Mouse (Mus musculus) heart, embryonic 10.5 days (tissue): ENCODE results near the gene Arpp21. TPM values are rescaled to one million over a fixed set of nuclear protein-coding genes. Genes with fewer than 3 reads are reported as not detected.

Experiments used
- DNase-seq: peaks from one replicate; pipeline ENCODE4 v3.0.0-alpha.2; 2017; ENCODE audit warnings: low spot score
- H3K27ac ChIP-seq: fragments of 300-500 bp; sonication (generic); 2 replicates; pipeline ENCODE4 v1.5.1; 2016; ENCODE audit warnings: mild to moderate bottlenecking
- H3K27me3 ChIP-seq: fragments of 300-500 bp; sonication (generic); 2 replicates; pipeline ENCODE4 v1.6.1; 2016; ENCODE audit warnings: mild to moderate bottlenecking; ENCODE audit not compliant: poor library complexity, insufficient read depth, severe bottlenecking
- H3K36me3 ChIP-seq: fragments of 300-500 bp; sonication (generic); 2 replicates; pipeline ENCODE4 v1.6.1; 2016; ENCODE audit warnings: mild to moderate bottlenecking, moderate library complexity
- H3K4me1 ChIP-seq: fragments of 300-500 bp; sonication (generic); 2 replicates; pipeline ENCODE4 v1.6.1; 2016; ENCODE audit warnings: mild to moderate bottlenecking
- H3K4me3 ChIP-seq: fragments of 300-500 bp; sonication (generic); 2 replicates; pipeline ENCODE4 v1.5.1; 2016; ENCODE audit warnings: mild to moderate bottlenecking, moderate library complexity
- H3K9me3 ChIP-seq: fragments of 300-500 bp; sonication (generic); 2 replicates; pipeline ENCODE4 v1.6.1; 2016; ENCODE audit warnings: mild to moderate bottlenecking, moderate library complexity
- WGBS: fragments of 180-500 bp; shearing (Covaris S2); methylation state at CpG from one replicate; pipeline ENCODE4 v1.1.7; 2016; 5-methylcytosine and 5-hydroxymethylcytosine counted together
- polyA plus RNA-seq: library from polyadenylated mRNA; unstranded; fragments of >200 nt; fragmentation: Nextera tagmentation; extraction: Ambion mirVana; gene quantifications from 2 replicates; pipeline ENCODE4 v1.2.1, GENCODE M21; 2016

Gene Arpp21
- polyA plus RNA-seq, 1 experiment from 2014 or later: 1.8 TPM

DNA sequence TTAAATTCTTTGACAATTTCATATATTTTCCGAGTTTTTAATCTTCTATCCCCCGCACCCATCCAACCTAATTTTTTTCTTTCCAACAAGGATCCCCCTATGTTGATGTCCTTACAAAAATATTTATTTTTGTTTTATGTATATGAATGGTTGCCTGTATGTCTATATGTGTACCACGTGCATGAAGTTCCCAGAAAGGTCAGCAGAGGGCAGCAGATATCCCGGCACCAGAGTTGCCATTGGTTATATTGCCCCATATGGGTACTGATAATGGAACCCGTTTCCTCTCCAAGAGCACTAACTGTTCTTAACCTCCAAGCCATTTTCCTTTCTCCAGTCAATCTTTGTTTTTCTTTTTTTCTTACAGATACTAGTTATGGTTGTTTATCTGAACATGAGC lies 124.1 kb downstream of the Arpp21 start:
- WGBS: 89% methylated on average over 5 of the region's 5 CpGs
- H3K4me3 ChIP-seq: no peak overlapping the region
- DNase-seq: no peak
- no peaks in the 10 kb centered on the region for H3K9me3 ChIP-seq
- no peaks in the 10 kb centered on the region for H3K36me3 ChIP-seq
- no peaks in the 10 kb centered on the region for H3K4me1 ChIP-seq
- no peak overlapping the region for H3K27ac ChIP-seq
- no peaks in the 10 kb centered on the region for H3K27me3 ChIP-seq

- 85% methylated on average over 2 of the region's 2 CpGs for WGBS
- no peak overlapping the region for H3K27ac ChIP-seq
These were observed 132.9 kb downstream of the Arpp21 start for GRCm38 (mm10) chr9:112102852-112103192.

GRCm38 (mm10) chr9:112102155-112102851 lies 133.4 kb downstream of the Arpp21 start:
- Histone ChIP-seq H3K9me3 (no peaks in the 10 kb centered on the region), H3K4me3 (no peak overlapping the region), H3K36me3 (no peaks in the 10 kb centered on the region), H3K27ac (no peak overlapping the region), H3K4me1 (no peaks in the 10 kb centered on the region), H3K27me3 (no peaks in the 10 kb centered on the region)
- WGBS: 55% methylated on average over 6 of the region's 6 CpGs
- DNase-seq: no peak

More at GRCm38 (mm10) chr9:112102852-112103192, 132.9 kb downstream of the Arpp21 start:
- no peaks in the 10 kb centered on the region for H3K27me3 ChIP-seq
- no peaks in the 10 kb centered on the region for H3K4me1 ChIP-seq
- no peaks in the 10 kb centered on the region for H3K36me3 ChIP-seq
- no peak for DNase-seq
- H3K4me3 ChIP-seq: no peak overlapping the region
- H3K9me3 ChIP-seq: no peaks in the 10 kb centered on the region

GRCm38 (mm10) chr9:112100841-112101595 lies 134.7 kb downstream of the Arpp21 start:
- 80% methylated on average over 3 of the region's 3 CpGs for WGBS

GRCm38 (mm10) chr9:112098267-112098666 lies 137.5 kb downstream of the Arpp21 start:
- no peak for DNase-seq
- Histone ChIP-seq H3K4me3 (no peak overlapping the region), H3K27ac (no peak overlapping the region), H3K9me3 (no peaks in the 10 kb centered on the region), H3K27me3 (no peaks in the 10 kb centered on the region), H3K36me3 (no peaks in the 10 kb centered on the region), H3K4me1 (no peaks in the 10 kb centered on the region)
- 80% methylated on average over 6 of the region's 6 CpGs for whole genome bisulfite sequencing

More at GRCm38 (mm10) chr9:112100841-112101595, 134.7 kb downstream of the Arpp21 start:
- H3K27ac ChIP-seq: no peak overlapping the region
- no peaks in the 10 kb centered on the region for H3K4me1 ChIP-seq
- DNase-seq: no peak
- H3K9me3 ChIP-seq: no peaks in the 10 kb centered on the region
- no peaks in the 10 kb centered on the region for H3K27me3 ChIP-seq
- H3K4me3 ChIP-seq: no peak overlapping the region
- no peaks in the 10 kb centered on the region for H3K36me3 ChIP-seq

DNA sequence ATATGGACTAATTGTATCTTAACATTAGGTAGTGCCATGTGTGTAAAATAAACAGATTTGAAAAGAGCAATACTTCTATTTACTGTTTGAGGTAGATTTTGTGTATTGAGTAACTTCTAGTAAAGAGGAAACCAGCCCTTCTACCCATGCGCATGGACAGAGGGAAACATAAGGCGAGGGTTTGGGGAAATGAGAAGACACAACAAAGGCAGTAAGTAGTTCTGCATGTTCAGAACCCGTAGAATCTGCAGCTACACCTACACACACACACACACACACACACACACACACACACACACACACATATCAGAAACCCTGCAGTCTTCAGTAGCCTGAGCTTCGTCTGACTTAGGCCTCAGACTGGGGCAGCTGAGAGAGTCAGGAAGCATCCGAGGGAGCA lies 140.0 kb downstream of the Arpp21 start:
- no peak for DNase-seq
- 89% methylated on average over 5 of the region's 5 CpGs for WGBS
- Histone ChIP-seq H3K27ac (no peak overlapping the region), H3K4me3 (no peak overlapping the region), H3K9me3 (no peaks in the 10 kb centered on the region), H3K27me3 (no peaks in the 10 kb centered on the region), H3K36me3 (no peaks in the 10 kb centered on the region), H3K4me1 (no peaks in the 10 kb centered on the region)

- Histone ChIP-seq H3K27ac (no peak overlapping the region), H3K4me3 (no peak overlapping the region), H3K9me3 (no peaks in the 10 kb centered on the region), H3K36me3 (no peaks in the 10 kb centered on the region), H3K4me1 (no peaks in the 10 kb centered on the region), H3K27me3 (no peaks in the 10 kb centered on the region)
- no peak for DNase-seq
- WGBS: 56% methylated on average over 2 of the region's 2 CpGs
These were observed 140.5 kb downstream of the Arpp21 start for GRCm38 (mm10) chr9:112095198-112095597.

- Histone ChIP-seq H3K9me3 (no peaks in the 10 kb centered on the region), H3K27me3 (no peaks in the 10 kb centered on the region), H3K27ac (no peak overlapping the region), H3K4me1 (no peaks in the 10 kb centered on the region), H3K36me3 (no peaks in the 10 kb centered on the region), H3K4me3 (no peak overlapping the region)
- WGBS: 84% methylated on average over 2 of the region's 2 CpGs
- DNase-seq: no peak
These were observed 156.8 kb downstream of the Arpp21 start for GRCm38 (mm10) chr9:112078903-112079302.

GRCm38 (mm10) chr9:112078453-112078852 lies 157.3 kb downstream of the Arpp21 start:
- no peaks in the 10 kb centered on the region for H3K36me3 ChIP-seq
- H3K27ac ChIP-seq: no peak overlapping the region
- no peaks in the 10 kb centered on the region for H3K27me3 ChIP-seq
- H3K4me3 ChIP-seq: no peak overlapping the region
- no peaks in the 10 kb centered on the region for H3K4me1 ChIP-seq
- DNase-seq: no peak
- no peaks in the 10 kb centered on the region for H3K9me3 ChIP-seq
- WGBS: 82% methylated on average over 4 of the region's 4 CpGs

DNA sequence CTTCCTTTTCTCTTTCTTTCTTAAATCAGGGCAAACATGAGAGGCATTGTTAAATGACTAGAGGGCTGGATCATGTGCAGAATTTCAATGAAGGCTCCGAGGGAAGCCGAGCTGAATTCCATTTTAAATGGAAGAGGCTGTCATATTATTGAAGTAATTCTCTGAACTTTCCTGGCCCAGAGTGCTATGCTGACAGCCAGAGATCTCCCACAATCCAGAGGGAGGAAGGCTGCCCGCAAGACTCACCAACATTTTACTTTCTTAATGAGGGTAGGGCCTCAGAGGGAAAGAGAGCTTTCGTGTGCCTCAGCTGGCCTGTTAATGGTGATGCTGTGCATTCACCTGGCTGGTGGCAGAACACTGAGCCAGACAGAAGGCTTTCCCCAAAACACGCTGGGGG lies 160.5 kb downstream of the Arpp21 start:
- H3K9me3 ChIP-seq: no peaks in the 10 kb centered on the region
- H3K27ac ChIP-seq: no peak overlapping the region
- H3K27me3 ChIP-seq: no peaks in the 10 kb centered on the region
- 81% methylated on average over 5 of the region's 5 CpGs for WGBS
- DNase-seq: no peak
- peaks cover 20% of the 10 kb centered on the region for H3K4me1 ChIP-seq
- H3K36me3 ChIP-seq: no peaks in the 10 kb centered on the region
- H3K4me3 ChIP-seq: no peak overlapping the region

DNA sequence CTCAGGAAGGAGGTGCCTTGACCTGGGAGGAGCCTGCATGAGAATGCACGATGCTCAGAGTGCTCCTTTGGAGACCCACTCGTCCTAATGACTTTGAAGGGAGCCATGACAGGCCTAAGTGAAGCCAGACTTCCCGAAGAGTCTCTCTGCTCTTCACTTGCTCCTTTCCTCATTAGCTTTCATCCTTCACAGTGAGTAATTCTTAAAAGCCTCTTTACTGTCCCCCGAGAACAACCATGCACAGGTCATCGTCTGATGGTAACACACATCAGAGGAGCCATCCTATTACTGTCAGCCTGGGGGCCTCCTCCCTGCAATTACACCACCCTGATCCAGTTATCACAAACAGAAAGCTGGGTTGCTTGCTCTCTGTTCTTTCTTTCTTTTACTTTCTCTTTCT lies 160.9 kb downstream of the Arpp21 start:
- Histone ChIP-seq H3K27ac (no peak overlapping the region), H3K9me3 (no peaks in the 10 kb centered on the region), H3K4me1 (peaks cover 22% of the 10 kb centered on the region), H3K27me3 (no peaks in the 10 kb centered on the region), H3K4me3 (no peak overlapping the region), H3K36me3 (no peaks in the 10 kb centered on the region)
- 54% methylated on average over 5 of the region's 5 CpGs for whole genome bisulfite sequencing
- no peak for DNase-seq

DNA sequence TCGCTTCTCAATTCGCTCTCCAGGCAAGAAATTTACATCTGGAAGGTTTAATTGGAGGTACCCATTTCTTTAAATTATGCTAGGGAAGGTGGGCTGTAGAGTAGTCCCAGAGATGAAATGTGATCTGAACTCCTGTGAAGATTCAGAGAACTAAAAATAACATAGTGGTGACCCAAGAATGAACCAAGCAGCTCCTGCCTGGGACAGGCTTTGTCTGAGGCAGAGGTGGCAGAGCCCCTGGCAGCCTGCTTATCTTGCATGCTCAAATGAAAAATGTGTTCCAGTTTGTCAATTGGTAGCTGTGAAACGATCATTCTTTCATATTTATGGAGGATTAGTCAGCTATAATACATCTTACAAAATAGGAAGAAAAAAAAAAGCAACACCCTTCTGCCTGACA lies 164.4 kb downstream of the Arpp21 start:
- no peak for DNase-seq
- Histone ChIP-seq H3K4me1 (peaks cover 22% of the 10 kb centered on the region), H3K36me3 (no peaks in the 10 kb centered on the region), H3K4me3 (0 out of 2 replicates have a peak overlapping the region, but pooled peaks have one; percentile 15), H3K9me3 (no peaks in the 10 kb centered on the region), H3K27ac (peak overlapping the region; percentile 83), H3K27me3 (no peaks in the 10 kb centered on the region)
- 56% methylated on average over 3 of the region's 3 CpGs for WGBS

DNA sequence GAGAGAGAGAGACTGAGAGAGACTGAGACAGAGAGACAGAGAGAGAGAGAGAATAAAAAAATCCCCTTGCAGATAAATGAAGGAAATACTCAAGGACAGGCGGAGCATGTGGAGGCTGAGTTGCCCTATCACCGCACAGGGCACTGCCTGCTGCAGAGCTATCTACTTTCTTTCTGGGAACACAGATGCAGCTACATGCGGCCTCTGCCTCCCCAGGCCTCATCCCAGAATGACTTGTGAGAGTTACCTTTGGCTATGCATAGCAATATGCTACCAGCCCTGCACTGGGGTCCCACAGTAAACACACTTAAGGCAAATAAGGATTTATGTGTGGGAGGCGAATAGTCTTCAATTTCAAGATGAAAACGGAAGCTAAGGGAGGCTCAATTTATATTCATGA lies 164.8 kb downstream of the Arpp21 start:
- Histone ChIP-seq H3K4me1 (peaks cover 22% of the 10 kb centered on the region), H3K36me3 (no peaks in the 10 kb centered on the region), H3K4me3 (0 out of 2 replicates have a peak overlapping the region, but pooled peaks have one; percentile 15), H3K9me3 (no peaks in the 10 kb centered on the region), H3K27ac (peak overlapping the region; percentile 83), H3K27me3 (no peaks in the 10 kb centered on the region)
- no peak for DNase-seq
- 37% methylated on average over 5 of the region's 5 CpGs for WGBS
